Mouse (Mus musculus): ENCODE measurements around the gene Gapvd1. TPM values are rescaled to one million over a fixed set of nuclear protein-coding genes. Genes with fewer than 3 reads are reported as not detected.

The Gapvd1 gene
- polyA plus RNA-seq, 1 experiment, result 42.5 TPM

GRCm38 (mm10) chr2:34673846-34674245 is 81.2 kb downstream of the Gapvd1 start:
- Histone ChIP-seq H3K4me3 (replicated peaks; ENCODE audit: control insufficient read depth, low read depth, low read length) (no peak overlapping the region), H3K4me1 (ENCODE audit: control insufficient read depth, insufficient read depth, low read length) (no peaks in the 10 kb centered on the region), H3K27ac (ENCODE audit: control insufficient read depth, insufficient read depth, low read depth, low read length, poor library complexity) (no peak overlapping the region)
- WGBS, result 86% methylated on average over 11 of the region's 11 CpGs
- TF ChIP-seq CTCF (IDR thresholded peaks at IDR 0.05; ENCODE audit: control insufficient read depth, insufficient read depth, low read length), result no peak
- TF ChIP-seq POLR2A (IDR thresholded peaks at IDR 0.05; ENCODE audit: borderline replicate concordance, control insufficient read depth, low read depth, low read length), result no peak

- WGBS, result 13% methylated on average over 31 of the region's 31 CpGs
- Histone ChIP-seq H3K27ac (ENCODE audit: control insufficient read depth, insufficient read depth, low read depth, low read length, poor library complexity) (0 out of 2 replicates have a peak overlapping the region, but pooled peaks have one; percentile 23), H3K4me3 (replicated peaks; ENCODE audit: control insufficient read depth, low read depth, low read length) (peak overlapping the region; percentile 82), H3K4me1 (ENCODE audit: control insufficient read depth, insufficient read depth, low read length) (no peaks in the 10 kb centered on the region)
- TF ChIP-seq POLR2A (IDR thresholded peaks at IDR 0.05; ENCODE audit: borderline replicate concordance, control insufficient read depth, low read depth, low read length) (no peak), CTCF (IDR thresholded peaks at IDR 0.05; ENCODE audit: control insufficient read depth, insufficient read depth, low read length) (peak; percentile 54)
These were observed 83.5 kb downstream of the Gapvd1 start for GRCm38 (mm10) chr2:34671385-34672026.

- 61% methylated on average over 6 of the region's 6 CpGs for WGBS
- TF ChIP-seq CTCF (IDR thresholded peaks at IDR 0.05; ENCODE audit: control insufficient read depth, insufficient read depth, low read length) (no peak), POLR2A (IDR thresholded peaks at IDR 0.05; ENCODE audit: borderline replicate concordance, control insufficient read depth, low read depth, low read length) (no peak)
- Histone ChIP-seq H3K4me1 (ENCODE audit: control insufficient read depth, insufficient read depth, low read length) (no peaks in the 10 kb centered on the region), H3K27ac (ENCODE audit: control insufficient read depth, insufficient read depth, low read depth, low read length, poor library complexity) (no peak overlapping the region), H3K4me3 (replicated peaks; ENCODE audit: control insufficient read depth, low read depth, low read length) (no peak overlapping the region)
These were observed 84.6 kb downstream of the Gapvd1 start for GRCm38 (mm10) chr2:34670470-34670869.

- Histone ChIP-seq H3K27ac (ENCODE audit: control insufficient read depth, insufficient read depth, low read depth, low read length, poor library complexity) (no peak overlapping the region), H3K4me3 (replicated peaks; ENCODE audit: control insufficient read depth, low read depth, low read length) (no peak overlapping the region), H3K4me1 (ENCODE audit: control insufficient read depth, insufficient read depth, low read length) (no peaks in the 10 kb centered on the region)
- 75% methylated on average over 8 of the region's 8 CpGs for WGBS
- TF ChIP-seq CTCF (IDR thresholded peaks at IDR 0.05; ENCODE audit: control insufficient read depth, insufficient read depth, low read length), result no peak
- TF ChIP-seq POLR2A (IDR thresholded peaks at IDR 0.05; ENCODE audit: borderline replicate concordance, control insufficient read depth, low read depth, low read length), result no peak
These were observed 85.8 kb downstream of the Gapvd1 start for GRCm38 (mm10) chr2:34669203-34669746.

- TF ChIP-seq POLR2A (IDR thresholded peaks at IDR 0.05; ENCODE audit: borderline replicate concordance, control insufficient read depth, low read depth, low read length), result no peak
- no peak for TF ChIP-seq CTCF (IDR thresholded peaks at IDR 0.05; ENCODE audit: control insufficient read depth, insufficient read depth, low read length)
- no peaks in the 10 kb centered on the region for H3K4me1 ChIP-seq (ENCODE audit: control insufficient read depth, insufficient read depth, low read length)
- H3K4me3 ChIP-seq (replicated peaks; ENCODE audit: control insufficient read depth, low read depth, low read length), result no peak overlapping the region
- WGBS, result 65% methylated on average over 17 of the region's 17 CpGs
- H3K27ac ChIP-seq (ENCODE audit: control insufficient read depth, insufficient read depth, low read depth, low read length, poor library complexity), result no peak overlapping the region
These were observed 86.4 kb downstream of the Gapvd1 start for GRCm38 (mm10) chr2:34668440-34669191.

- no peak overlapping the region for H3K4me3 ChIP-seq (replicated peaks; ENCODE audit: control insufficient read depth, low read depth, low read length)
- H3K4me1 ChIP-seq (ENCODE audit: control insufficient read depth, insufficient read depth, low read length), result no peaks in the 10 kb centered on the region
- no peak for TF ChIP-seq CTCF (IDR thresholded peaks at IDR 0.05; ENCODE audit: control insufficient read depth, insufficient read depth, low read length)
- H3K27ac ChIP-seq (ENCODE audit: control insufficient read depth, insufficient read depth, low read depth, low read length, poor library complexity), result no peak overlapping the region
- 76% methylated on average over 10 of the region's 10 CpGs for WGBS
These were observed 87.2 kb downstream of the Gapvd1 start for GRCm38 (mm10) chr2:34667820-34668219.

GRCm38 (mm10) chr2:34647410-34647809 is 107.6 kb downstream of the Gapvd1 start:
- 73% methylated on average over 11 of the region's 11 CpGs for WGBS
- H3K4me1 ChIP-seq (ENCODE audit: control insufficient read depth, insufficient read depth, low read length), result no peaks in the 10 kb centered on the region; the same call in 1 of the 2 replicates
- no peak overlapping the region for H3K4me3 ChIP-seq (replicated peaks; ENCODE audit: control insufficient read depth, low read depth, low read length)
- TF ChIP-seq POLR2A (IDR thresholded peaks at IDR 0.05; ENCODE audit: borderline replicate concordance, control insufficient read depth, low read depth, low read length) (no peak), CTCF (IDR thresholded peaks at IDR 0.05; ENCODE audit: control insufficient read depth, insufficient read depth, low read length) (no peak)
- no peak overlapping the region for H3K27ac ChIP-seq (ENCODE audit: control insufficient read depth, insufficient read depth, low read depth, low read length, poor library complexity)

GRCm38 (mm10) chr2:34646541-34646865 is 108.5 kb downstream of the Gapvd1 start:
- no peak overlapping the region for H3K27ac ChIP-seq (ENCODE audit: control insufficient read depth, insufficient read depth, low read depth, low read length, poor library complexity)
- H3K4me3 ChIP-seq (replicated peaks; ENCODE audit: control insufficient read depth, low read depth, low read length), result no peak overlapping the region
- 10% methylated on average over 5 of the region's 5 CpGs for WGBS
- TF ChIP-seq POLR2A (IDR thresholded peaks at IDR 0.05; ENCODE audit: borderline replicate concordance, control insufficient read depth, low read depth, low read length), result no peak
- no peak for TF ChIP-seq CTCF (IDR thresholded peaks at IDR 0.05; ENCODE audit: control insufficient read depth, insufficient read depth, low read length)
- H3K4me1 ChIP-seq (ENCODE audit: control insufficient read depth, insufficient read depth, low read length), result no peaks in the 10 kb centered on the region; the same call in 1 of the 2 replicates
